Mouse (Mus musculus) liver (tissue): Measurements from ENCODE around the gene Macrod1.

ENCODE experiments used
- DNase-seq: peaks from one replicate; pipeline ENCODE4 v3.0.0-alpha.2; 2020; ENCODE audit warnings: mixed read lengths

The Macrod1 gene

GRCm38 (mm10) chr19:7240782-7241690, 184.4 kb downstream of the Macrod1 start, which contains the start of gene Naa40:
Naa40 (minus strand) TSS chr19:7241183.
- peak; percentile 95 for DNase-seq

- peak; percentile 19 for DNase-seq
These were observed 189.4 kb downstream of the Macrod1 start for GRCm38 (mm10) chr19:7246021-7246420.
